Mouse (Mus musculus): ENCODE results near the gene Defa30.
"Not testable (repeated sequence)": the region's sequence is repeated elsewhere in the genome, so short reads cannot be mapped to it uniquely, and the experiment has no call there.

The Defa30 gene

GRCm38 (mm10) chr8:21134342-21134741 is at the start of gene Defa30:
Gene Defa30 (plus strand): TSS chr8:21134642.
- DNase-seq, result not testable (repeated sequence)

GRCm38 (mm10) chr8:21093106-21093505 is 41.3 kb upstream of the Defa30 start:
- no peak for DNase-seq

- not testable (repeated sequence) for DNase-seq
Measured at GRCm38 (mm10) chr8:21095950-21096349, 38.5 kb upstream of the Defa30 start, which contains the start of gene Gm14851. Gene Gm14851 (minus strand): TSS chr8:21096050.

GRCm38 (mm10) chr8:21161977-21162376 is 27.5 kb downstream of the Defa30 start, which contains the start of gene Defa22:
Gene Defa22 (plus strand): TSS chr8:21162277.
- DNase-seq, result not testable (repeated sequence)
